Mouse (Mus musculus): ENCODE data around the gene Tox3. TPM values are rescaled to one million over a fixed set of nuclear protein-coding genes. Genes with fewer than 3 reads are reported as not detected.

Gene Tox3
- polyA plus RNA-seq, 1 experiment from 2014 or later, result 5.2 TPM

GRCm38 (mm10) chr8:90254158-90254867 is 93.8 kb downstream of the Tox3 start:
- Histone ChIP-seq H3K27ac (ENCODE audit: low read length) (no peak overlapping the region; the same call in 1 of the 2 replicates), H3K9me3 (replicated peaks; ENCODE audit: control insufficient read depth, low read length) (no peaks in the 10 kb centered on the region), H3K4me3 (replicated peaks; ENCODE audit: low read length) (no peak overlapping the region), H3K36me3 (ENCODE audit: control insufficient read depth, insufficient read depth, low read length) (peaks cover 4% of the 10 kb centered on the region; the same call in 1 of the 2 replicates), H3K4me1 (ENCODE audit: control insufficient read depth, insufficient read depth, low read length) (peaks cover 5% of the 10 kb centered on the region), H3K27me3 (ENCODE audit: control insufficient read depth, insufficient read depth, low read length) (no peaks in the 10 kb centered on the region), H3K9ac (ENCODE audit: low read length) (no peak overlapping the region), H3K4me2 (ENCODE audit: low read depth, low read length) (no peak overlapping the region)
- 54% methylated on average over 11 of the region's 11 CpGs for WGBS
- ATAC-seq (ENCODE audit: insufficient read depth, low FRiP score), result no peak

- Histone ChIP-seq H3K9me3 (replicated peaks; ENCODE audit: control insufficient read depth, low read length) (no peaks in the 10 kb centered on the region), H3K4me1 (ENCODE audit: control insufficient read depth, insufficient read depth, low read length) (no peaks in the 10 kb centered on the region), H3K9ac (ENCODE audit: low read length) (no peak overlapping the region), H3K4me2 (ENCODE audit: low read depth, low read length) (no peak overlapping the region), H3K27ac (ENCODE audit: low read length) (no peak overlapping the region), H3K36me3 (ENCODE audit: control insufficient read depth, insufficient read depth, low read length) (no peaks in the 10 kb centered on the region), H3K27me3 (ENCODE audit: control insufficient read depth, insufficient read depth, low read length) (no peaks in the 10 kb centered on the region), H3K4me3 (replicated peaks; ENCODE audit: low read length) (no peak overlapping the region)
- no peak for ATAC-seq (ENCODE audit: insufficient read depth, low FRiP score)
- WGBS, result 89% methylated on average over 8 of the region's 8 CpGs
Measured at GRCm38 (mm10) chr8:90246357-90246756, 101.8 kb downstream of the Tox3 start.

DNA sequence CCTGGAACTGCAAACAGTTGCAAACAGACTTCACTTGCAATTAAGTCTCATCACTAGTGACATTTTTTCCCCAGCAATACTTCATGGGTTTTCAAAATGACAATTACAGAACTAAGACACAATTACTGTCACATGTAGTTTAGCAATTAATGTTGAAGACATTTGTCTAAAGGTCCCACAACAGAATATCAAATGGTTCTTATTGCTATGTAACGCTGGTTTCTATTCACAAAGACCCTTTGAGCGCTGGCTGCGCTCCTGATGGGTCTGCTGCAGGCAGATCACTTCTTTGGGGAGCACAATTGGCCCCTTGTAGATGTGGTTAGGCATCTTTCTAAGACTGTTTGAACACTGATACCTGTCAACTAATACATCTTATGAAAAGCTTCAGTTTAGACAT is 102.3 kb downstream of the Tox3 start:
- 85% methylated on average over 3 of the region's 3 CpGs for WGBS
- H3K27me3 ChIP-seq (ENCODE audit: control insufficient read depth, insufficient read depth, low read length), result no peaks in the 10 kb centered on the region
- H3K4me1 ChIP-seq (ENCODE audit: control insufficient read depth, insufficient read depth, low read length), result no peaks in the 10 kb centered on the region
- H3K9ac ChIP-seq (ENCODE audit: low read length), result no peak overlapping the region
- no peak for ATAC-seq (ENCODE audit: insufficient read depth, low FRiP score)
- no peak overlapping the region for H3K4me2 ChIP-seq (ENCODE audit: low read depth, low read length)
- H3K9me3 ChIP-seq (replicated peaks; ENCODE audit: control insufficient read depth, low read length), result no peaks in the 10 kb centered on the region
- H3K27ac ChIP-seq (ENCODE audit: low read length), result no peak overlapping the region
- H3K4me3 ChIP-seq (replicated peaks; ENCODE audit: low read length), result no peak overlapping the region
- H3K36me3 ChIP-seq (ENCODE audit: control insufficient read depth, insufficient read depth, low read length), result no peaks in the 10 kb centered on the region

DNA sequence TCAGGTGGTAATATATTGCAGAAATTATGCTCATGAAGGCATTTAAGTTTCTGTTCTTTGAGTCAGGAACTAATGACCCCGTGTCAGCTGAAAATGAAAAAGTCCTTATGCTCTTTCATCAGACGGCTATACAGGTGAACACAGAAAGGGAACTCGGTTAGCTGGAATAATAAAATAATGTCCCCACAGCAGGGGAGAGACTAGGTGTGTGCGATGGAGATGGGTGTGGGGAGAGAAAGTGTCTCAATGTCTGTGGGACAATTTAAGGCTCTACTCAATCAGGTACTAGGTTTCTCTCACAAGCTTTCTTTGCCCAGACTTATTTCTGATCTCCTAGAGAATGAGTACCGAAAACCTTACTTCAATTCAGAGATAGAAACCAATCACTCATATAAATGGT is 103.0 kb downstream of the Tox3 start:
- no peaks in the 10 kb centered on the region for H3K27me3 ChIP-seq (ENCODE audit: control insufficient read depth, insufficient read depth, low read length)
- no peak overlapping the region for H3K9ac ChIP-seq (ENCODE audit: low read length)
- H3K4me3 ChIP-seq (replicated peaks; ENCODE audit: low read length), result no peak overlapping the region
- no peaks in the 10 kb centered on the region for H3K4me1 ChIP-seq (ENCODE audit: control insufficient read depth, insufficient read depth, low read length)
- ATAC-seq (ENCODE audit: insufficient read depth, low FRiP score), result no peak
- 78% methylated on average over 5 of the region's 5 CpGs for WGBS
- H3K4me2 ChIP-seq (ENCODE audit: low read depth, low read length), result no peak overlapping the region
- H3K27ac ChIP-seq (ENCODE audit: low read length), result no peak overlapping the region
- H3K9me3 ChIP-seq (replicated peaks; ENCODE audit: control insufficient read depth, low read length), result no peaks in the 10 kb centered on the region
- no peaks in the 10 kb centered on the region for H3K36me3 ChIP-seq (ENCODE audit: control insufficient read depth, insufficient read depth, low read length)

GRCm38 (mm10) chr8:90244458-90245145 is 103.5 kb downstream of the Tox3 start:
- Histone ChIP-seq H3K27ac (ENCODE audit: low read length) (no peak overlapping the region), H3K4me2 (ENCODE audit: low read depth, low read length) (no peak overlapping the region), H3K27me3 (ENCODE audit: control insufficient read depth, insufficient read depth, low read length) (no peaks in the 10 kb centered on the region), H3K9ac (ENCODE audit: low read length) (no peak overlapping the region), H3K36me3 (ENCODE audit: control insufficient read depth, insufficient read depth, low read length) (no peaks in the 10 kb centered on the region), H3K4me3 (replicated peaks; ENCODE audit: low read length) (no peak overlapping the region), H3K9me3 (replicated peaks; ENCODE audit: control insufficient read depth, low read length) (no peaks in the 10 kb centered on the region), H3K4me1 (ENCODE audit: control insufficient read depth, insufficient read depth, low read length) (no peaks in the 10 kb centered on the region)
- ATAC-seq (ENCODE audit: insufficient read depth, low FRiP score), result no peak; the same call in 1 of the 2 replicates
- 66% methylated on average over 10 of the region's 10 CpGs for WGBS

DNA sequence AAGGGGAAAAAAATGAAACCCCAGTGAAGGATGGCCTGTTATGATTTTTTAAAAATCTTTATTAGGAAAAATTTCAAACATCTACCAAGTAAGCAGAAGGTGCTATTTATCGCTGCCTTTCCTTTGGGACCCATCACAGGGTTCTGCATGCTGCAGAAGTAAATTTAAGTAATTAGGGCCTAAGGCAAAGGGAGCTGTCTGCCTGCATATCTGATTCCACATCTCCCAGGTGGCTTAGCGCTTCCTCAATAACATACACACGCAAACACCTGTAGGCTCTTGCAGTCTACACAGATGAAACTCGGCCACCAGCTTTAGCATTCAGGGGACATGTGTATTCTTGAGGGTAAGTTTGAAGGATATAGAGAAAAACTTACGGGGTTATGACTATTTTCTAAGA is 104.2 kb downstream of the Tox3 start:
- 93% methylated on average over 5 of the region's 5 CpGs for WGBS
- H3K4me3 ChIP-seq (replicated peaks; ENCODE audit: low read length), result no peak overlapping the region
- H3K27ac ChIP-seq (ENCODE audit: low read length), result no peak overlapping the region
- H3K9ac ChIP-seq (ENCODE audit: low read length), result no peak overlapping the region
- no peak for ATAC-seq (ENCODE audit: insufficient read depth, low FRiP score)
- no peaks in the 10 kb centered on the region for H3K27me3 ChIP-seq (ENCODE audit: control insufficient read depth, insufficient read depth, low read length)
- H3K4me1 ChIP-seq (ENCODE audit: control insufficient read depth, insufficient read depth, low read length), result no peaks in the 10 kb centered on the region
- no peak overlapping the region for H3K4me2 ChIP-seq (ENCODE audit: low read depth, low read length)
- no peaks in the 10 kb centered on the region for H3K9me3 ChIP-seq (replicated peaks; ENCODE audit: control insufficient read depth, low read length)
- H3K36me3 ChIP-seq (ENCODE audit: control insufficient read depth, insufficient read depth, low read length), result no peaks in the 10 kb centered on the region

- no peak overlapping the region for H3K27ac ChIP-seq (ENCODE audit: low read length)
- WGBS, result 94% methylated on average over 2 of the region's 2 CpGs
Measured at GRCm38 (mm10) chr8:90242351-90242750, 105.8 kb downstream of the Tox3 start.

DNA sequence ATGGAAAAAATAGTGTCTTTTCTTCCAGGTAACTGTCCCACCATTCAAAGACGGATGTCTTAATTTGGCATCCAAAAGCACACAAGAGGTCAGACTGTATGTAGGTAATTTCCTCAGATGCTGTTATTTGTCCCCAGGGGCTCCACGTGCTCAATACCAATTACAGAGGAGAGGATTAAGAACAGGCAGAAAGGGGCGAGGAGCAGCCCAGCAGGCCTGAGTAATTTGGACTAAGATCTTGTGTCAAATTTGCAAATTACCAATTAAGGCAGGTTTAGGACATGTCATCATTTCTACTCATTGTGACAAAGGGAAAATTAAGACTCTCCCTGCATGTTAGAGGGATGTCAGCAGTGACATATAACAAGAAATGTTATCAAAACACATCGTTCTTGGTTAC is 106.7 kb downstream of the Tox3 start:
- no peaks in the 10 kb centered on the region for H3K4me1 ChIP-seq (ENCODE audit: control insufficient read depth, insufficient read depth, low read length)
- 80% methylated on average over 4 of the region's 4 CpGs for WGBS
- H3K4me2 ChIP-seq (ENCODE audit: low read depth, low read length), result no peak overlapping the region
- H3K27ac ChIP-seq (ENCODE audit: low read length), result no peak overlapping the region
- H3K36me3 ChIP-seq (ENCODE audit: control insufficient read depth, insufficient read depth, low read length), result no peaks in the 10 kb centered on the region
- H3K9me3 ChIP-seq (replicated peaks; ENCODE audit: control insufficient read depth, low read length), result no peaks in the 10 kb centered on the region
- no peak overlapping the region for H3K4me3 ChIP-seq (replicated peaks; ENCODE audit: low read length)
- no peak for ATAC-seq (ENCODE audit: insufficient read depth, low FRiP score)
- no peak overlapping the region for H3K9ac ChIP-seq (ENCODE audit: low read length)
- H3K27me3 ChIP-seq (ENCODE audit: control insufficient read depth, insufficient read depth, low read length), result no peaks in the 10 kb centered on the region

More at GRCm38 (mm10) chr8:90242351-90242750, 105.8 kb downstream of the Tox3 start:
- Histone ChIP-seq H3K4me3 (replicated peaks; ENCODE audit: low read length) (no peak overlapping the region), H3K9ac (ENCODE audit: low read length) (no peak overlapping the region), H3K4me1 (ENCODE audit: control insufficient read depth, insufficient read depth, low read length) (no peaks in the 10 kb centered on the region), H3K27me3 (ENCODE audit: control insufficient read depth, insufficient read depth, low read length) (no peaks in the 10 kb centered on the region), H3K9me3 (replicated peaks; ENCODE audit: control insufficient read depth, low read length) (no peaks in the 10 kb centered on the region), H3K36me3 (ENCODE audit: control insufficient read depth, insufficient read depth, low read length) (no peaks in the 10 kb centered on the region), H3K4me2 (ENCODE audit: low read depth, low read length) (no peak overlapping the region)
- ATAC-seq (ENCODE audit: insufficient read depth, low FRiP score), result no peak

DNA sequence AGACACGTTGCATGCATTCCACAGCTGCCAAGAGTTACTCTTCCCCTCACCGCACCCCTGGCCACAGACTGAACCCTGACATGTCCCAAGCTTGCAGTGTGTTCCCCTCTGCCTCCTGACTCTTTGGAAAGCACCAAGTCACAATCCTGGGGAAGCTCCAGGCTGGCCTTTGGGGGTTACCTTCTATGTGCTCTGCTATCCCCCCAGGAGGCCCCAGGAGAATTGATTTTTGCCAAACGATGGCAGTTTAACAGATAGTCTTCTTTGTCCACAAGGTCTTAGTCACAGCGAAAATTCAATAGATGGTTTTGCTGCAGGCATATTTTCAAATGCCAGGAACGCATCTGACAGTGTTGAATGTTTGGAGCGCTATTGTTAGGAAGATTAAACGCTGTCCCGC is 115.6 kb downstream of the Tox3 start:
- no peak overlapping the region for H3K9ac ChIP-seq (ENCODE audit: low read length)
- H3K4me3 ChIP-seq (replicated peaks; ENCODE audit: low read length), result no peak overlapping the region
- H3K36me3 ChIP-seq (ENCODE audit: control insufficient read depth, insufficient read depth, low read length), result no peaks in the 10 kb centered on the region
- H3K4me2 ChIP-seq (ENCODE audit: low read depth, low read length), result no peak overlapping the region
- no peaks in the 10 kb centered on the region for H3K4me1 ChIP-seq (ENCODE audit: control insufficient read depth, insufficient read depth, low read length)
- no peaks in the 10 kb centered on the region for H3K9me3 ChIP-seq (replicated peaks; ENCODE audit: control insufficient read depth, low read length)
- H3K27me3 ChIP-seq (ENCODE audit: control insufficient read depth, insufficient read depth, low read length), result no peaks in the 10 kb centered on the region
- no peak for ATAC-seq (ENCODE audit: insufficient read depth, low FRiP score)
- no peak overlapping the region for H3K27ac ChIP-seq (ENCODE audit: low read length)
- 49% methylated on average over 8 of the region's 8 CpGs for WGBS
